Mouse (Mus musculus) adrenal gland, postnatal 0 days (tissue): ENCODE measurements around the gene Fam184a. TPM values are rescaled to one million over a fixed set of nuclear protein-coding genes. Genes with fewer than 3 reads are reported as not detected.

Source experiments
- polyA plus RNA-seq: library from polyadenylated mRNA; unstranded; fragments of >200 nt; fragmentation: Nextera tagmentation; extraction: Ambion mirVana; gene quantifications from 2 replicates; pipeline ENCODE4 v1.2.1, GENCODE M21; 2015

The Fam184a gene
- 2.1 and 3.4 TPM in 2 replicates for polyA plus RNA-seq

GRCm38 (mm10) chr10:53750955-53751652, at the start of gene Fam184a:
Fam184a (minus strand) TSS chr10:53751123.

GRCm38 (mm10) chr10:53630339-53630738, 120.6 kb downstream of the Fam184a start, which contains the start of gene Mcm9:
Mcm9 (minus strand) TSS chr10:53630439.

DNA sequence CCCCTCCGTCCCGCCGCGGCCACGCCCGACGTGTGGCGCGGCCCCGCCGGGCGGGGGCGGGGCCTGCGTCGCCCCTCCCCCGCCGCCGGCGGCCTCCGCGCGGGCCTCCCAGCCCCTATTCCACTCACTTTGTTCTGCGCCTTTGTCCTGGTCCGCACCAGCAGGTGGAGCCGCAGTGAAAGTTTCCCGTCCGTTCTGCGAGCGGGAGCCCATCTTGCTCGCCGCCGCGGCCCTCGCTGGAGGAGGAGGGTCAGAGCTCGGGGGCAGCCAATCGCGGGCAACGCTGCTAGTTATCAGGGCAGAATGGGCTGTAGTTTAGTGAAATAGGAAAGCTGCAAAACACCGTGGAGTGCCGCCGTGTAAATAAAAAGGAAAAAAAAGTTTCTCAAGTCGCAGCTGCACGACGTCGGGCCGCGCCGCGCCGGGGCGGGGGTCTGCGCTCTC, 154.2 kb downstream of the Fam184a start, which contains the start of gene Asf1a:
Gene Asf1a (plus strand): TSS at position 81 of the 444 bp plus-strand sequence.

Other genes starting within 250 kb of the Fam184a start
- 97.1 and 102 TPM in 2 replicates for gene Asf1a, start 154.4 kb downstream of the Fam184a start, polyA plus RNA-seq
- gene Mcm9, start 120.7 kb downstream of the Fam184a start, polyA plus RNA-seq, result 5.7 and 8.7 TPM in 2 replicates